ENCODE assay signal across 11 mouse cellular contexts in genomic region chr1:38939608-38940007, GRCm38 (mm10). TPM values are rescaled to one million over a fixed set of nuclear protein-coding genes. Genes with fewer than 3 reads are reported as not detected.
DNase-seq lines count a peak whose midpoint lies in the region; ATAC-seq lines count a peak whose summit lies in the region.
"Had no signal": no experiment of that assay in that cellular context is flagged by ENCODE, and none has a peak within 500 bp of the region (broad histone marks: within the 10 kb centered on the region; RNA-seq: fewer than 3 reads in every experiment).

No protein-coding gene starts in this region.

- no peak overlapping the region for H3K4me2 ChIP-seq in kidney, embryonic 16.5 days (replicated peaks; ENCODE audit: low read depth, low read length)
- no peak overlapping the region for H3K4me2 ChIP-seq in intestine, embryonic 15.5 days (replicated peaks)
- H3K4me2 ChIP-seq in forebrain, embryonic 15.5 days (replicated peaks): no peak overlapping the region
- H3K4me2 ChIP-seq: forebrain, embryonic 12.5 days had no signal

- no peaks in the 10 kb centered on the region for H3K36me3 ChIP-seq in kidney, embryonic 16.5 days (ENCODE audit: insufficient read depth, low read length)
- H3K36me3 ChIP-seq in intestine, embryonic 15.5 days: no peaks in the 10 kb centered on the region
- no peaks in the 10 kb centered on the region for H3K36me3 ChIP-seq in forebrain, embryonic 15.5 days
- H3K36me3 ChIP-seq: forebrain, embryonic 12.5 days had no signal

- H3K27me3 ChIP-seq in kidney, embryonic 16.5 days (ENCODE audit: insufficient read depth, low read length): no peaks in the 10 kb centered on the region
- H3K27me3 ChIP-seq in intestine, embryonic 15.5 days (replicated peaks): no peaks in the 10 kb centered on the region
- no peaks in the 10 kb centered on the region for H3K27me3 ChIP-seq in forebrain, embryonic 15.5 days
- H3K27me3 ChIP-seq: forebrain, embryonic 12.5 days had no signal

- no peak for ATAC-seq in kidney, embryonic 16.5 days (ENCODE audit: low FRiP score, low TSS enrichment)
- ATAC-seq in intestine, embryonic 15.5 days: no peak
- no peak for ATAC-seq in forebrain, embryonic 15.5 days (replicated peaks)

- no peaks in the 10 kb centered on the region for H3K4me1 ChIP-seq in kidney, embryonic 16.5 days (ENCODE audit: insufficient read depth, low read length)
- no peaks in the 10 kb centered on the region for H3K4me1 ChIP-seq in intestine, embryonic 15.5 days (replicated peaks)
- H3K4me1 ChIP-seq in forebrain, embryonic 15.5 days: no peaks in the 10 kb centered on the region
- H3K4me1 ChIP-seq: forebrain, embryonic 12.5 days had no signal

- 5% methylated on average over 5 of the region's 5 CpGs for WGBS in kidney, embryonic 16.5 days
- 3% methylated on average over 5 of the region's 5 CpGs for WGBS in intestine, embryonic 15.5 days
- WGBS in forebrain, embryonic 15.5 days: 7% methylated on average over 5 of the region's 5 CpGs

- H3K27ac ChIP-seq in kidney, embryonic 16.5 days (ENCODE audit: low read length): no peak overlapping the region
- H3K27ac ChIP-seq in intestine, embryonic 15.5 days: no peak overlapping the region
- H3K27ac ChIP-seq in forebrain, embryonic 15.5 days (replicated peaks): no peak overlapping the region
- H3K27ac ChIP-seq: forebrain, embryonic 12.5 days; liver, embryonic 14.5 days had no signal

- H3K4me3 ChIP-seq in kidney, embryonic 16.5 days (ENCODE audit: low read length): no peak overlapping the region
- H3K4me3 ChIP-seq in intestine, embryonic 15.5 days (replicated peaks): no peak overlapping the region
- no peak overlapping the region for H3K4me3 ChIP-seq in forebrain, embryonic 15.5 days
- H3K4me3 ChIP-seq: forebrain, embryonic 12.5 days had no signal

- DNase-seq in kidney, postnatal 10 days: peak; percentile 64
- DNase-seq in 416B (ENCODE audit: low read depth): peak; percentile 10
- DNase-seq in R1 (ENCODE audit: low read depth, low spot score): peak; percentile 33
- DNase-seq in hindlimb bud, embryonic 11.5 days (ENCODE audit: extremely low spot score, low read depth, low spot score): peak; percentile 41
- DNase-seq in frontal cortex, postnatal 10 days (ENCODE audit: low spot score in 2 of 2): no peak
- DNase-seq: kidney, adult 11 months had no signal

- H3K9ac ChIP-seq in kidney, embryonic 16.5 days (replicated peaks; ENCODE audit: low read length): no peak overlapping the region
- no peak overlapping the region for H3K9ac ChIP-seq in intestine, embryonic 15.5 days
- no peak overlapping the region for H3K9ac ChIP-seq in forebrain, embryonic 15.5 days (replicated peaks)
- H3K9ac ChIP-seq: forebrain, embryonic 12.5 days; liver, embryonic 14.5 days had no signal

- H3K9me3 ChIP-seq in kidney, embryonic 16.5 days (ENCODE audit: low read length): 0 out of 2 replicates have a peak, but pooled peaks cover 2% of the 10 kb centered on the region
- no peaks in the 10 kb centered on the region for H3K9me3 ChIP-seq in intestine, embryonic 15.5 days
- no peaks in the 10 kb centered on the region for H3K9me3 ChIP-seq in forebrain, embryonic 15.5 days
- H3K9me3 ChIP-seq: forebrain, embryonic 12.5 days had no signal

RNA-seq across cellular contexts. Expression of gene Nms, which starts 0.7 kb away (rescaled TPM):
- not detected in 2 replicates for polyA plus RNA-seq in kidney, embryonic 16.5 days (2015; fragmentation: Nextera tagmentation; extraction: Ambion mirVana)
- polyA plus RNA-seq in intestine, embryonic 15.5 days (2015; fragmentation: Nextera tagmentation; extraction: Ambion mirVana): not detected in 2 replicates
- polyA plus RNA-seq in forebrain, embryonic 15.5 days (2015; fragmentation: Nextera tagmentation; extraction: Ambion mirVana): 0.31 and 0.40 TPM in 2 replicates
- polyA plus RNA-seq: forebrain, embryonic 12.5 days; liver, embryonic 14.5 days had no signal

RNA-seq across cellular contexts. Expression of gene Chst10, which starts 41.6 kb away (rescaled TPM):
- polyA plus RNA-seq in kidney, embryonic 16.5 days (2015; fragmentation: Nextera tagmentation; extraction: Ambion mirVana): 3.8 and 4.9 TPM in 2 replicates
- 3.9 and 4.4 TPM in 2 replicates for polyA plus RNA-seq in intestine, embryonic 15.5 days (2015; fragmentation: Nextera tagmentation; extraction: Ambion mirVana)
- 50.7 and 50.9 TPM in 2 replicates for polyA plus RNA-seq in forebrain, embryonic 15.5 days (2015; fragmentation: Nextera tagmentation; extraction: Ambion mirVana)

RNA-seq across cellular contexts. Expression of gene Pdcl3, which starts 45.8 kb away (rescaled TPM):
- polyA plus RNA-seq in kidney, embryonic 16.5 days (2015; fragmentation: Nextera tagmentation; extraction: Ambion mirVana): 165 and 172 TPM in 2 replicates
- 160 and 175 TPM in 2 replicates for polyA plus RNA-seq in intestine, embryonic 15.5 days (2015; fragmentation: Nextera tagmentation; extraction: Ambion mirVana)
- polyA plus RNA-seq in forebrain, embryonic 15.5 days (2015; fragmentation: Nextera tagmentation; extraction: Ambion mirVana): 169 and 174 TPM in 2 replicates

Comparison
In these comparisons a context has a peak if more than half of its experiments do, and no peak if none do; other contexts are left out.
1. DNase-seq: peak in kidney, postnatal 10 days (single experiment), 416B (single experiment), R1 (single experiment) and hindlimb bud, embryonic 11.5 days (single experiment); none in frontal cortex, postnatal 10 days (0 of 2).